Mouse (Mus musculus): ENCODE measurements around the gene Hps5. TPM values are rescaled to one million over a fixed set of nuclear protein-coding genes. Genes with fewer than 3 reads are reported as not detected.

Hps5 gene
- total RNA-seq, 2 experiments from 2014 or later, result 16.2 to 21.7 TPM

Other genes starting within 250 kb of the Hps5 start
- 8.6 and 17.3 TPM in 2 replicates for gene Sergef, start 156.3 kb downstream of the Hps5 start, total RNA-seq (2014; fragmentation: Nextera tagmentation)
- 9.0 and 10.2 TPM in 2 replicates for gene Sergef, start 156.3 kb downstream of the Hps5 start, total RNA-seq (2017)
- gene Tph1, start 123.5 kb downstream of the Hps5 start, total RNA-seq (2014; fragmentation: Nextera tagmentation), result not detected in 2 replicates
- not detected in 2 replicates for gene Tph1, start 123.5 kb downstream of the Hps5 start, total RNA-seq (2017)
- 19.2 and 19.7 TPM in 2 replicates for gene Saal1, start 85.4 kb downstream of the Hps5 start, total RNA-seq (2014; fragmentation: Nextera tagmentation)
- gene Saal1, start 85.4 kb downstream of the Hps5 start, total RNA-seq (2017), result 20.5 and 23.1 TPM in 2 replicates
- gene Saa3, start 80.4 kb downstream of the Hps5 start, total RNA-seq (2014; fragmentation: Nextera tagmentation), result not detected in 2 replicates
- not detected in 2 replicates for gene Saa3, start 80.4 kb downstream of the Hps5 start, total RNA-seq (2017)
- gene Saa4, start 63.5 kb downstream of the Hps5 start, total RNA-seq (2014; fragmentation: Nextera tagmentation), result not detected in 2 replicates
- not detected in 2 replicates for gene Saa4, start 63.5 kb downstream of the Hps5 start, total RNA-seq (2017)
- gene Saa1, start 53.1 kb downstream of the Hps5 start, total RNA-seq (2014; fragmentation: Nextera tagmentation), result not detected in 2 replicates
- not detected in 2 replicates for gene Saa1, start 53.1 kb downstream of the Hps5 start, total RNA-seq (2017)
- gene Saa2, start 44.3 kb downstream of the Hps5 start, total RNA-seq (2014; fragmentation: Nextera tagmentation), result not detected in 2 replicates
- not detected in 2 replicates for gene Saa2, start 44.3 kb downstream of the Hps5 start, total RNA-seq (2017)
- 64.4 and 68.6 TPM in 2 replicates for gene Gtf2h1, start within 50 bp of the Hps5 start, total RNA-seq (2014; fragmentation: Nextera tagmentation)
- gene Gtf2h1, start within 50 bp of the Hps5 start, total RNA-seq (2017), result 144 and 158 TPM in 2 replicates
- 663 and 668 TPM in 2 replicates for gene Ldha, start 45.4 kb upstream of the Hps5 start, total RNA-seq (2014; fragmentation: Nextera tagmentation)
- 397 and 483 TPM in 2 replicates for gene Ldha, start 45.4 kb upstream of the Hps5 start, total RNA-seq (2017)
- not detected in 2 replicates for gene Ldhc, start 65.1 kb upstream of the Hps5 start, total RNA-seq (2014; fragmentation: Nextera tagmentation)
- gene Ldhc, start 65.1 kb upstream of the Hps5 start, total RNA-seq (2017), result not detected in 2 replicates
- 69.9 and 95.9 TPM in 2 replicates for gene Tsg101, start 123.9 kb upstream of the Hps5 start, total RNA-seq (2014; fragmentation: Nextera tagmentation)
- gene Tsg101, start 123.9 kb upstream of the Hps5 start, total RNA-seq (2017), result 42.1 and 79.1 TPM in 2 replicates
- gene Uevld, start 162.5 kb upstream of the Hps5 start, total RNA-seq (2014; fragmentation: Nextera tagmentation), result 11.1 and 12.0 TPM in 2 replicates
- 7.9 and 8.0 TPM in 2 replicates for gene Uevld, start 162.5 kb upstream of the Hps5 start, total RNA-seq (2017)
- gene Gm9999, start 187.5 kb upstream of the Hps5 start, total RNA-seq (2014; fragmentation: Nextera tagmentation), result not detected in 2 replicates
- gene Gm9999, start 187.5 kb upstream of the Hps5 start, total RNA-seq (2017), result not detected in 2 replicates
- 14.8 and 15.6 TPM in 2 replicates for gene Spty2d1, start 212.3 kb upstream of the Hps5 start, total RNA-seq (2014; fragmentation: Nextera tagmentation)
- gene Spty2d1, start 212.3 kb upstream of the Hps5 start, total RNA-seq (2017), result 28.9 and 33.4 TPM in 2 replicates

Measured in megakaryocyte-erythroid progenitor cell, adult 5-6 weeks (primary cell).